Mouse (Mus musculus): Measurements from ENCODE around the gene Tmem147.
A peak's percentile ranks its signal among the peaks of the same experiment; 100 is the strongest.
"Not testable (repeated sequence)": the region's sequence is repeated elsewhere in the genome, so short reads cannot be mapped to it uniquely, and the experiment has no call there.

Tmem147 gene

DNA sequence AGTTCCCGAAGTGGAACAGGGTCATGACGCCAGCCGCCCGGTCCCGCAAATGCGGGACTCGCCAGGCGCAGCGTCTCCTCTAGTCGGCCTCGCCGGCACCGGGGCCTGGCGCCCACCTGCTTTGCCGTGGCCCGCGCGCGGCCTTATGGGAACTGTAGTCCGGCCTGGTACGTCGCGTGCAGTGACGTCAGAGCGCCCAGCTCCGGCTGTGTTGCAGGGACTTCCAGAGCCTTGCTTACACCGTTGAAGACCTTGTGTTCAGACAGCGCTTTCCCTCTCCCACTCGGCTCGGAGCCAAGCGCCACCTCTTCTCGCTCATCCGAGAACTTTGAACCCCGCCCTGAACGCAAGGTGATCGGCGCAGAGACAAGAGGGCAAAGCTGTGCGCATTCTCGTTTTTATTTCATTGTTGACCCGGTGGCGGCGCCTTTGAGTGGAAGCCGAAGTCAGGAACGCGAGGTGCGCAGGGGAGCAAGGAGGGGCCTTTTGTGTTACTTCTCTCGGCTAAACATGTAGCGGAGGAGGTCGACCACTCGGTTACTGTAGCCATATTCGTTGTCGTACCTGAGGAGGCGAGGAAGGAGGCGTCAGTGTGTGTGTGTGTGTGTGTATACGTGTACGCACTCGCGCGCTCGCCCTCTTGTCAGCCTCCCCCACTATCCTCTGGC is at the start of gene Tmem147:
TSS of gene Tmem147 (minus strand) at position 145 of the 668 bp plus-strand sequence.
- DNase-seq = peak; percentile 99

DNA sequence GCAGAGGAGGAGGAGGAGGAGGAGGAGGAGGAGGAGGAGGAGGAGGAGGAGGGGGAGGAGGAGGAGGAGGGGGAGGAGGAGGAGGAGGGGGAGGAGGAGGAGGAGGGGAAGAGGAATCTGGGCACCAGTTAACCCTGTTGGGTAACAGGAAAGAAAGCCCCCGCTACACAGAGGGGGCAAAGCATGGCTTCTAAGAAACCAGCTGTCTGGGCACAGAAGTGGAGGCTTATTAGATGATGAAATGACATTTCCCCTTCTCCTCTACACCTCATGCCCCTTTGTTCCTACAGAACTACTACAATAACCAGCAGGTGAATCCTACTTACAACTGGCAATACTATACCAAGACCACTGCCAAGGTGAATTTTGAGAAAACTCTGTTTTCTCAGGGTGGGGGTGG is 48.6 kb upstream of the Tmem147 start:
- no peak for DNase-seq

DNA sequence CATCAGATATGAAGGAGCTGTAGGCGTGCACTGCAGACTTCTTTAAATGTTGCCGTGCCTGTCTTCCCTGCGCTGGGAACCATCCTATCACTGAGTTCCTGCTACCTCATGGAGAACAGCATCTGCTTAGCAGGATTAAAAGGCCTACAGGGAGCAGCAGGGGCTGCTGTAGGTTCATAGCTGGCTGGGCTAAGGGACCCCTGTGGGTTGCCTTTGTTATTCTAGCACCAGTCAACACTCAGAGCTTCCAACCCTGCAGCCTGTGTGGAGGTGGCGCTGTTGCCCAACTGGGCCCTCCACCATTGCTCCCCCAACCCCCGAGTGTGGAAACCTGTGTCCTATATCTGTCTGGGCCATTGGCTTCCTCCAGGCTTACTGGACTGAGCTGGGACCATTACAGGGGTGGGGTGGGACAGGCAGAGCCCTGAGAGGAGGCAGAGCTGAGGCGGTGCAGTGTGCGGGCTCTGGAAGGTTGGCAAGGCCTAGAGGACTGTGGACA is 47.8 kb upstream of the Tmem147 start:
- no peak for DNase-seq

DNA sequence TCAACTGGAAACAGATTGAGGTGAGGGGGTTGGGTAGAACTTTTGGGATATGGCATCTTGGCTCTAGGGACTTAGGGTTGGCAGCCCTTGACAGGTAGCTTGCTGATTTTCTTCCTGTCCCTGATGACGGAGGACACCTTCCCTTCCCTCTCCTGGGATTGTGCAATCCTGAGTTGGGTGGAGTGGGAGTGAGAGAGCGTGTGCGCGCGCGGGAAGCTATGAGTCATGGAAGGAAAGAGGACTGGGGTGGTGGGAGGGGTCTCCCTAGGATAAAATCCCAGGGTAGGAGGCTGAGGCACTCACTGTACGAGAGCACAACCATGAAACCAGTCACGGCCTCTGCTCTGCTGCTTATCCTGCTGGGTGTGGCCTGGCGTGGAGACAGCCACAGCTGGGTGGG is 46.8 kb upstream of the Tmem147 start:
- DNase-seq = no peak

DNA sequence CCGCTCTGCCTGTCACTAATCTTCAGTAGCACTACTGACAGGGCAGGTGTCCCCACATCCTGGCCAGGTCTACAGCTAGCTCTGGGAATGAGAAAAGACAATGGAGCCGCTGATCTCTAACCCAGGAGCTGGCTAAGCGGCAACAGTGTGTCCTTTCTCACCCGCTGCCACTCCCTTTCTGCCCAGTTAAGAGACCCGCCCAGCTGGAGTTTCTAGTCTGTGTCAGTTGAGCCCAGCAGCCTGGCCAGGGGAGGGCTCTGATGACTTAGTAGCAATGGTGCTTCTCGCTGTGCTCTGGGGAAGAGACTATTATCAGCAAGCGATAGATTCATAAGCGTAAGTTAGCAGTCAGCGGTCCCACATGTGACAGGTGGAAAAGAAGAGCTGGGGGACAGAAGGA is 39.9 kb upstream of the Tmem147 start:
- DNase-seq = no peak

DNA sequence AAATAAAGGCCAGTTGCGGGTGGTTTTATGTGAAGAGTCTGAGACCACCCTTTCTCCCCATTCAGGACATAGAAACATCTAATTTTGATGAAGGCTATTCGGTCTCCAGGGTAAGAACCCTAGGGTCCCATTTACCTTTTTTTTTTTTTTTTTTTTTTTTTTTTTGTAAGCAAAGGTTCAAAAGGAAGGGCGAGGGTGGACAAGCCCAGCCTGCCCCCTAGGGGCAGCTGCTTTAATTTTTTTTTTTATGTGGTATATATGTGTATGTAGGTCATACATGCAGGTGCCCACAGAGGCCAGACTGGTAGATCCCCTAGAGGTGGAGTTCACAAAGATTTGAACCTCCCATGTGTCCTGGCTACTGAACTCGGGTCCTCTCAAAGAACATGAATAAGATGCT is 37.1 kb upstream of the Tmem147 start:
- no peak for DNase-seq

DNA sequence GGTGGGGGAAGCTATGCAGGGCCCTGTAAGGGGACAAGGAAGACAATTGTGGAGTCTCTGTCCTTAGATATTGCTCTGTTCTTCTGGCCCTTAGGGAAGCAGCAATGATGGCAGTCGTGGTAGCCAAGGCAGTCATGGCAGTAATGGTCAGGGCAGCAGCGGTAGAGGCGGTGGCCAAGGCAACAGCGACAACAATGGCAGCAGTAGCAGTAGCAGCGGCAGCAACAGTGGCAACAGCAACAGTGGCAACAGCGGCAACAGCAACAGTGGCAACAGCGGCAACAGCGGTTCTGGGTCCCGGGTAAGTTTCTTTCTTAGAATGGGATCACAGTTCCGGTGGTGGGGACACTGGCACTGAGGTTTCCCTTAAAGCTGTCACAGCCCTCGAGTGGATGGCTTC is 35.8 kb upstream of the Tmem147 start:
- no peak for DNase-seq

DNA sequence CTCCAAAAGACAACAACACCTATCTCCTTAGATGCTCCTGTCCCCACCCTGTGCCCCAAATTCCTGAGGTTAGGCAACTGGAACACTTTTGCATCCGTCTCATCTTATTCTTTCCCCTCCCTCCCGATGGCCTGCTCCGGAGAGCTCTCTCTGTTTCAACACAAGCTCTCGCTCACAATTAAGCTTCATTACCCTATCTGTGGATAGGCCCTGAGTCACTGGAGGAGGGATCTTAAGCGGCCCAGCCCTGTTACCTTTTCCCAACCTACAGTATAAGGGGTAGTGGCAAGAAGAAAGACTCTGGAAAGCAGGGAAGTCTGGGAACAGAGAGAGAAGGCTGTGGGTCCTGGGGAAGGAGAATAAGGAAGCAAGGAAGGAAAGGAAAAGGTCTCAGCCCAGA is 34.1 kb upstream of the Tmem147 start, which contains the start of gene Dmkn:
TSS of gene Dmkn (plus strand) at position 301 of the 400 bp plus-strand sequence.
- no peak for DNase-seq

DNA sequence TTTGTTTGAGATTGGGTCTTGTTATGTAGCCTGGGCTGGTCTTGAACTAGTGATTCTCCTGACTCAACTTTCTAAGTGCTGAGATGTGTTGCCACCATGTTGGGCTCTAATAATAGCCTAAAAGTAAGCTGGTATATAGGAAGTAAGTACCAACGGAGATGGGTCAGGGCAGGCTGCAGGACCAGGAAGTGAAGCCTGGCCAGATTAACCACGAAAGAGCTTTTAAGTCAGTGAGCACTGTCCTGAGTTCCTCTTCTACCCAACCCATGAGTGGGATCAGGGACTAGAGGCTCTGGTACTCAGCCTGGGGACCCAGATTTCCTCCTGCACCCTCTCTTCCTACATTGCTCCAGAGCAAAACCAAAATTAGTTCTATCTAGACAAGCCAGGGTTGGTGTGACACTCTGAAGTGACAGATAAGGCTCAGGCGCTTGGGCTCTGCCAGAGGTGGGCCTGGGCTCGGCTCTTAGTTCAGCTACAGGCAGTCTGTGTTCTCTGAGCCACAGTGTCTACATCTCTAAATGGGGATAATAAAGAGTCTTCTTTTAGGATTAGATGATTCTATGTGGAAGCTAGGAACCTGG is 32.5 kb upstream of the Tmem147 start:
- DNase-seq = no peak

DNA sequence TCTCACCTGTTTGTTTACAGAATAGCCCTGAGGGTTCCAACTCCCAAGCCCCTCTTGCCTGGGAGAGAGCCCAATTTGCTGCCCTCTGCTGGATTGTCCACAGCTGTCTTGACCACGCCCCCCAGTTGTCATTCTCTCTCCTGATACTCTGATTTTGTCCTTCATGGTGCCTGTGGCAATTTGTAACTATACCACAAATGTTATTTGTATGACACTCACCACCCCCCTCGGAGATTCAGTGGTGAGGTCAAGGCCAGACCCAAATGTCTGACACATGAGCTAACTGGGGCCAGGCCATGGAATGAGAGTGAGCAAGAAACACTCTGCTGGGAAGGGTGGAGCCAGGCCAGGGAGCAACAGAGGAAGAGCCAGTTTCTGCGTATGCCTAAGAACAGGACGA is 29.5 kb upstream of the Tmem147 start:
- DNase-seq = peak; percentile 18 to 53

DNA sequence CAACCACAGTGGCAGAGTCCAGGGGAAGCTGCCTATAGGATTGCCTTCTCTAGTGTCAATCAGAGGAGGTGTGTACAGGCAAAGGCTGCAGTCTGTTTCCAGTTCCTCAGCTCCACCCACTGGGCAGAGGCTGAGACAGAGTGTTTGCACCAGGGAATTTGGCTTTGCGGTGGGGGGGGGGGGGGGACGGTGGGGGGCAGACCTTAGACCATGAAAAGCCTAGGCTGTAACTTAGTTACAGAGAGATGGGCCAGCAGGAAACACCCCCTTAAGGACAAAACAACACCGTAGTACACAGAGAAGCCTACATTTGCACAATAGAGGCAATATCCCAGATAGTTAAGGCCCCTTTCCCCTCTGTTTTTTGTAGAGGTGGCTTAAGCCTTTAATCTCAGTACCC is 27.7 kb upstream of the Tmem147 start:
- no peak for DNase-seq

DNA sequence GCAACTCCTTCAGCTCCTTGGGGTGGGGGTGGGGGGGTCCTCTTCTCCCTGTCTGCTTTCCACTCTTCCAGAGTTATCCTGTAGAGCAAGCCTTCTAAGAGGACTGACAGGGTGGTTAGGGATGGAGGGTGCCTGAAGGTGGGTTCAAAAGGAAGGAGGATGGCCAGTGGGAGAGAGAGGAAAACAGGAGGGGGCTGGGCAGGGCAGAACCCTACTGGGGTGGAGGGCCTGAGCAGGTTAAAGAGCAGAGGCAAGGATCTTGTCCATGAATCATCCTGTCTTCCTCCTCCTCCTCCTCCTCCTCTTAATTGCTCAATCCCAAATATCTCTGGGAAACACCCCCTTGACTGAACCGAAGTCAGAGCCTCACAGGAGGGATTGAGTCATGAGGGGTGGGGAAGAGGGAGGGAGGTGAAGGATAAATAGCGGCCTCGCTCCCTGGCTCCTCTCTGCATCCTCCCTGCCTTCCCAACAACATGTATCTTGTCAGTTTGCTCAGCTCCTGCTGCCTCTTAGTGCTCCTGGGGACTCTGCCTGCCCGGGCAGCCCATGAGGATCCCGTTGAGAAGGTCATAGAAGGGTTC is 21.8 kb upstream of the Tmem147 start, which contains the start of gene Sbsn:
TSS of gene Sbsn (plus strand) at position 386 of the 584 bp plus-strand sequence.
- DNase-seq = no peak

DNA sequence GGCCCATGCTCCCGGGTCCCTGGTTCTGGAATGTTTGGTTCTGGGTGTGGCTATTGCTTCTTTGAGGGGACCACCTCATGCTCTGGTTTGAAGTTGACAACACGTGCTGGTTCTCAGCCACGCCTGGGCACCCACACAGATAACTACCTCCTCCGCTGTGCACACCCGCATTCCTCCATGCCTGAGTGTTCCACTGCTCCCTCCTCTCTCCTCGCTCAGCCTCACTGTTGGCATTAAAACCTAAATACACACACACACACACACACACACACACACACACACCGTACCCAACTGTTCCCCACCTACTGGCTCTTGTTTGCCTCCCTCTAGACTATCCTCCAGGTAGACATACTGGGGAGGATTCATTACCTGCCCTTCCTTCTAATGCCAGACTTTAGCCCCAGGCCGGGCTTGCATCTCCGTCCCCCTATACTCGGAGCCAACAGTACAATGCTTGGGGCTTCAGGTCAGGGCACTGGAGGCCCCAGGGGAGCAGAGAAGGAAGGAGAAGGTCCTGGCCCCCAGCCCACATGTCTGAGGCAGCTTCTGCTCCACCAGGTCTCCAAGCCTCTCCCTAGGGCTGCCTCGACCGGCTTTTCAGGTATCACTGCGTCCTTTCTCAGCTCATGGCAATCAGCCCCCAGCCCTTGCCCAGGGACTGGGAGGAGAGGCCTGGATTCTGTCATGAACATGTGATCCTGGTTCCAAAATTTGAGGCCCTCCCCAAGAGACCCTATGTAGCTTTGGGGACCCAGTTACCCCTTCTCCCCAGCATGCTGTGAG is 20.7 kb upstream of the Tmem147 start:
- no peak for DNase-seq

DNA sequence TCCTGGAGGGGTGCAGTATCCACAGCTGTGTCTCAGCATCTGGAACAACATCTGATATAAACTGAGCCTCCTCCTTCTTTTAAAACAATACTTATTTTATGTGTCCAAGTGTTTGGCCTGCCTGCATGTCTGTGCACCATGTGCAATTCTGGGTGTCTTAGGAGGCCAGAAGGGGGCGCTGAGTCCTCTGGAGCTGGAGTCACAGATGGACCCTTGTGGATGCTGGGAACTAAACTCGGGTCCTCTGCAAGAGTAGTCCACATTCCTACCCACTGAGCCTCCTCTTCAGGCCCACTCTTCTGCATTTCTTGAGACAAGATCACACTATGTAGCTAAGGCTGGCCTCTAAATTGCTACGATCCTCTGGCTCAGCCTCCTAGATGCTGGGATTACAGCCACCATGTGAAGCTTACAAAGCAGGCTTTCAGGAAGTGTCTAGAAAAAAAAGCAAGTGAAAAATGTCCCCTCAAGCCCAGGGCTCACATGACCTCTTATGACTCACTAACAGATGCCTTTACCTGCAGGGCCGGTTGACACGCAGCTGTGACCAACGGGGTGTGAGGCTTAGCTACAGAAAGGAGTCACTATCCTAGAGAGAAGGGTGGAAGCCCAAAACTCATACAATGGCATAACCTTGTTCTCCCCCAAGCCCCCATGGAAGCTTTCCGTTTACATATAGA is 18.3 kb upstream of the Tmem147 start:
- DNase-seq = no peak

DNA sequence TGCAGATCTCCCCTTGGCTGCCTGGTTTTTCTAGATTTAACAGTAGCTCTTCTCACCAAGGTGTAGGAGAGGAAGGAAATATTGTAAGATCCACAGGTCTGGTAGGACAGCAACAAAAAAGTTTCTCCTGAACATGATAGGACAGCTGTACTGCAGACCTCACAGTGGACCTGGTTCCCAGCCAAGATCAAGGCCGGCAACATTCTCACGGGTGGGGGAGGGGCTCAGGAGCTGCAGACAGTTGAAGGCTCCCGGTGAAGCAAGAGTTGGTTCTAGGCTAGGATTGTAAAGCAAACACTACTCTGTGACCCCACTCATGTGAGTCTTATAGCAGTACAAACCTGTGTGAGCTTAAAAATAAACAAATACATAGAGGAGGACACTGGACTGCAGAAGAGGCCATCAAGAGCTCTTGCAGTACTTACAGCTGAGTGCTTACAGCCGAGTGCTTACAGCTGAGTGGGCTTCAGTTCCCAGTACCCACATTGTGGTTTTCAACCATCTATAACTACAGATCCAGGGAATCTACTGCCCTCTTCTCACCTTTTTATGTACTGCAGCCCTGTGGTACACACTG is 14.8 kb upstream of the Tmem147 start:
- DNase-seq = no peak

DNA sequence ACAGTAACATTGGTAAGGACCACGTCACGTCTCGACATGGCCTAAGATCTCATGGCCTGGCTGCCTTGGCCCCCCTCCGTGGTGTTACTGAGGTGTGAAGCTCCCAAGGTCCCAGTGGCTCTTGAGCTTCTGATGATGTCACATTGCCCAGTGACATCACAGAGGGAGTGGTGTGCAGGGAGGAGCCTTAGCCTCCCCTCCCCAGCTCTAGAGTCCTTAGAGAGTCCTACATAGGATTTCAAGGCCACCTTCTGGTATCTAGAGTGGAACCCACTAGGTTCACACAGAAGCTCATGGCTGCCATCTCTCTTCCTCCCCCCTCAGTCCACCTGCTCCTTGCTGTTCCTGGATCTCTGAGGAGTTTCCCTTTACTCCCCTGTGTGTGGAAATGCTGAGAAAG is 14.3 kb upstream of the Tmem147 start, which contains the start of gene Gapdhs:
TSS of gene Gapdhs (minus strand) at position 65 of the 400 bp plus-strand sequence.
- DNase-seq = not testable (repeated sequence)

DNA sequence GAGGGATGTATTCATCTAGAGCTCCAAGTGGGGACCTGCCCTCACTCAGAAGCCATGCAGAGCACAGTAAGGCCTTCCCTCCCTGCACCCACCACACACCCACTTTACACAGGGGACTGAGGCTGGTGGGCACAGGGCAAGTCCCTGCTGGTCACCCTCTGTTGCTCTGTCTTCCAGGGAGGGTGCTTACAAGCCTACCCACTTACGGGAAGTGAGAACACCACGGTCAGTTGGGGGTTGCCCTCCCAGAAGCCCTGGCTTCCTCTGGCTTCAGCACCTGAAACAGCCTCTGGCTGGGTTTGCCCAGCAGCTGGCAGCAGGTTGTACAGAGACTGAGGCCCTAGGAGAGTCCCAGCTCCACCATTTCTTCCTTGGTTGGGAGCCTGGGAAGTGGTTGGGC is 13.2 kb upstream of the Tmem147 start:
- DNase-seq = not testable (repeated sequence)

DNA sequence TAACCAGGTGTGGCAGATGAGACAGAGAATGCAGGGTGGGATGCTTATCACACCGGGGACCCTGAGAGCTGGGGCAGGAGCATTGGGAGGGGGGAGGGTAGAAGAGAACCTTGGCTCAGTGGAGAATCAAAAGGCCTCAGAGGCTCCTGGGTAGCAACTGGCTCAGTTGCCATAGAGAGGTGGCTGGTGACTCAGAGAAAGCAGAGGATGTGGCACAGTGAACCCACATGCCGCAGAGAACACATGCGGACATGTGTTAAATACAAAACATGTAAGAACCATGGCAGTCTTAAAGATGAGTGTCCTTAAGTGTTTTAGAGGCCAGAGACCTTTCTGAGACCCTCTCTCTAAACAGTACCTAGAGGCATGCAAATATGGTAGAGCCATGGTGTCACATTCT is 6.9 kb upstream of the Tmem147 start:
- no peak for DNase-seq

DNA sequence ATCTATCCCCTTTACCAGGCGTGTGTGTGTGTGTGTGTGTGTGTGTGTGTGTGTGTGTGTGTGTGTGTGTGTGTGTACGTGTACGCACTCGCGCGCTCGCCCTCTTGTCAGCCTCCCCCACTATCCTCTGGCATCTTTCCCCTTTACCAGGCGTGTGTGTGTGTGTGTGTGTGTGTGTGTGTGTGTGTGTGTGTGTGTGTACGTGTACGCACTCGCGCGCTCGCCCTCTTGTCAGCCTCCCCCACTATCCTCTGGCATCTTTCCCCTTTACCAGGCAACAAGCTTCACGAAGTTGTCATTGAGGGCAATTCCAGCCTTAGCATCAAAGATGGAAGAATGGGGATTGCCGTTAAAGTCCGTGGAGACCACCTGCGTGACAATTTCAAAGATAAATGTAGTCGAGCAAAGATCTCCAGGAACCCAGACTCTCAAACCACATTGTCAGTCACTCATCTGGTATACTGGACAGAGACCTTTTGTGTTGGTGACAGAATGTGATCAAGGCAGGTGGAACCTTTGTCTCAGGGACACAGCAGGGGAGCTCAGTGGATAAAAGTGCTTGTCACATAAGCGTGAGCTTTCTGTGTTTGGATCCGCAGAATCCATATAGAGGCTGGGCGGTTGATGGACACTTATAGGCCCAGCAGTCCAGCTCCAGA is 853 bp upstream of the Tmem147 start:
- DNase-seq = peak; percentile 54 to 55

DNA sequence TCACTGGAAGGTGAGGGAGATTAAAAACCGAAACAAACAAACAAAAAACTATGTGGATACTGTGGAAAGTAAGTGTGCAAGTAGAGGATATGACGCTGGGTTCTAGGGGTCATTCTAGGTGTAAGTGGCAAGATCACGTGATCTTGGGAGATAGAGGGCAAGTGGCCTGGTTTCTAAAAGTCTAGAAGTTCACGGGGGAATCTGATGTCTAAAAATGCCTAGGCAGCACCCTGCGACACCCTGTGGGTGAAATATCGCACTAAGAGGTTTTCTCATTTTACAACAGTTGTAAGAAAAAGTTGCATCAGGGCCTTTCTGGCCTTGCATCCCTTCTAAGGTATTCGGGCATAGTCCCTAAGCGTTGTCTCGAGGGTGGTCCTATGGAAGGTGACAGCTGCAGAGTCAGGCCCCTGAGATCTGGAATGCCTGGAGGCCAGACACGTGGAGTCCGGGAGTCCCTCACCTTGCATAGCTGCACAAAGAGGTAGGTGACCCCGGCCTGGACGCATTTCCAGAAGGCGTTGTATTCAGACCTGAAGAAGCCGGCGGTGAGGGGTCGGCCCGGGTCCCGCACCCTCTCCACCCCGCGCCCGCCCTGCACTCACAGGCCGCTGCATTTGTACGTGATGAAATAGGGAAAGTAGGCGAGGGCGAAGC is 473 bp downstream of the Tmem147 start:
- DNase-seq = no peak

DNA sequence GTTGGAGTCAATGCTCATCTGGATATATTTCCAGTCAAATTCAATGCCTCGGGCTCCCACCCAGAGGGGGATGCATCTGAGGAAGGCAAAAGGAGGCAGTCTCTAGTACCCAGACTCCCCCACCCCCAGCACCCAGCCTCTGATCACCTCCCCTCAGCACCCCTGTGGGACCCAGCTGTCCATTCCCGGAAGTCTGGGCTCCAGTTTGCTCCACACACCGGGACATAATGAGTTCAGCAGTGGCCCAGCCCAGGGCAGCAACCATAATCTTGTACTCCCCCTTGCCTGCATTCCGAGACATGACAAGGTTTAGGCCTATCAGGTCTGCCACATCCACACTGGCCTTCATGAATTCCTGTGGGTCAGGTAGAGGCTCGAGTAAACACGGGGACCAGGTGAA is 1.1 kb downstream of the Tmem147 start:
- DNase-seq = no peak
